Mouse (Mus musculus) forebrain, embryonic 16.5 days (tissue): Measurements from ENCODE around the gene Gtf3c2. TPM values are rescaled to one million over a fixed set of nuclear protein-coding genes. Genes with fewer than 3 reads are reported as not detected.
A peak's percentile ranks its signal among the peaks of the same experiment; 100 is the strongest.

Experiments used
- ATAC-seq: fragments of 200-750 bp; cut with Nextera tagmentation; 2 replicates; pipeline ENCODE4 v1.8.0; 2017; ENCODE audit warnings: mild to moderate bottlenecking, moderate library complexity
- H3K27ac ChIP-seq: fragments of 300-500 bp; sonication (generic); 2 replicates; pipeline ENCODE4 v1.5.1; 2014; ENCODE audit warnings: low read length, control low read depth
- H3K27me3 ChIP-seq: fragments of 300-500 bp; sonication (generic); replicated peaks from 2 replicates; pipeline ENCODE4 v1.6.1; 2014; ENCODE audit warnings: low read length; ENCODE audit not compliant: control insufficient read depth, insufficient read depth
- H3K36me3 ChIP-seq: fragments of 300-500 bp; sonication (generic); 2 replicates; pipeline ENCODE4 v1.6.1; 2014; ENCODE audit not compliant: control insufficient read depth, insufficient read depth
- H3K4me1 ChIP-seq: fragments of 300-500 bp; sonication (generic); replicated peaks from 2 replicates; pipeline ENCODE4 v1.6.1; 2014; ENCODE audit warnings: low read length; ENCODE audit not compliant: control insufficient read depth, insufficient read depth
- H3K4me2 ChIP-seq: fragments of 300-500 bp; sonication (generic); 2 replicates; pipeline ENCODE4 v1.6.1; 2014; ENCODE audit warnings: mild to moderate bottlenecking, low read length, control low read depth
- H3K4me3 ChIP-seq: fragments of 300-500 bp; sonication (generic); replicated peaks from 2 replicates; pipeline ENCODE4 v1.5.1; 2014; ENCODE audit warnings: mild to moderate bottlenecking, low read length, control low read depth
- H3K9ac ChIP-seq: fragments of 300-500 bp; sonication (generic); replicated peaks from 2 replicates; pipeline ENCODE4 v1.6.1; 2014; ENCODE audit warnings: low read depth, low read length, control low read depth
- H3K9me3 ChIP-seq: fragments of 300-500 bp; sonication (generic); 2 replicates; pipeline ENCODE4 v1.6.1; 2016; ENCODE audit warnings: low read length; ENCODE audit not compliant: control insufficient read depth
- WGBS: fragments of 180-500 bp; shearing (Covaris S2); extraction: QIAGEN DNeasy Blood & Tissue Kit; methylation state at CpG from one replicate; pipeline ENCODE4 v1.1.7; 2014; 5-methylcytosine and 5-hydroxymethylcytosine counted together
- polyA plus RNA-seq: library from polyadenylated mRNA; unstranded; fragments of >200 nt; fragmentation: Nextera tagmentation; extraction: Ambion mirVana; gene quantifications from 2 replicates; pipeline ENCODE4 v1.2.1, GENCODE M21; 2015

Gene Gtf3c2
- polyA plus RNA-seq, 1 experiment from 2014 or later = 79.4 TPM

- Histone ChIP-seq H3K9me3 (no peaks in the 10 kb centered on the region), H3K27ac (no peak overlapping the region), H3K4me2 (peak overlapping the region; percentile 51), H3K4me3 (peak overlapping the region; percentile 30), H3K27me3 (peaks cover 54% of the 10 kb centered on the region), H3K4me1 (peaks cover 18% of the 10 kb centered on the region), H3K9ac (no peak overlapping the region), H3K36me3 (no peaks in the 10 kb centered on the region)
- no peak for ATAC-seq
- 2% methylated on average over 33 of the region's 33 CpGs for WGBS
Measured at GRCm38 (mm10) chr5:31136730-31137424, 43.1 kb downstream of the Gtf3c2 start.

GRCm38 (mm10) chr5:31126050-31126449 lies 53.9 kb downstream of the Gtf3c2 start:
- Histone ChIP-seq H3K4me3 (no peak overlapping the region), H3K4me2 (no peak overlapping the region), H3K36me3 (no peaks in the 10 kb centered on the region), H3K4me1 (no peaks in the 10 kb centered on the region), H3K9me3 (no peaks in the 10 kb centered on the region), H3K27me3 (no peaks in the 10 kb centered on the region), H3K9ac (no peak overlapping the region), H3K27ac (no peak overlapping the region)
- ATAC-seq = no peak
- WGBS = 45% methylated on average over 5 of the region's 5 CpGs

- no peak for ATAC-seq
- Histone ChIP-seq H3K27me3 (no peaks in the 10 kb centered on the region), H3K36me3 (no peaks in the 10 kb centered on the region), H3K4me3 (no peak overlapping the region), H3K4me2 (no peak overlapping the region), H3K27ac (no peak overlapping the region), H3K9me3 (no peaks in the 10 kb centered on the region), H3K9ac (no peak overlapping the region), H3K4me1 (no peaks in the 10 kb centered on the region)
- WGBS = 39% methylated on average over 2 of the region's 2 CpGs
Measured at GRCm38 (mm10) chr5:31123481-31123880, 56.5 kb downstream of the Gtf3c2 start.

GRCm38 (mm10) chr5:31121111-31121510 lies 58.8 kb downstream of the Gtf3c2 start:
- no peaks in the 10 kb centered on the region for H3K9me3 ChIP-seq
- no peak overlapping the region for H3K9ac ChIP-seq
- H3K27ac ChIP-seq = no peak overlapping the region
- no peaks in the 10 kb centered on the region for H3K4me1 ChIP-seq
- ATAC-seq = no peak
- H3K27me3 ChIP-seq = no peaks in the 10 kb centered on the region
- 87% methylated on average over 8 of the region's 8 CpGs for WGBS
- no peak overlapping the region for H3K4me2 ChIP-seq
- no peaks in the 10 kb centered on the region for H3K36me3 ChIP-seq
- H3K4me3 ChIP-seq = no peak overlapping the region

GRCm38 (mm10) chr5:31116912-31117311 lies 63.0 kb downstream of the Gtf3c2 start:
- H3K4me2 ChIP-seq = no peak overlapping the region
- H3K36me3 ChIP-seq = no peaks in the 10 kb centered on the region
- H3K9ac ChIP-seq = no peak overlapping the region
- no peak overlapping the region for H3K4me3 ChIP-seq
- no peaks in the 10 kb centered on the region for H3K9me3 ChIP-seq
- no peak overlapping the region for H3K27ac ChIP-seq
- ATAC-seq = no peak
- H3K4me1 ChIP-seq = no peaks in the 10 kb centered on the region
- WGBS = 29% methylated on average over 10 of the region's 10 CpGs
- H3K27me3 ChIP-seq = no peaks in the 10 kb centered on the region

GRCm38 (mm10) chr5:31116354-31116753 lies 63.6 kb downstream of the Gtf3c2 start, which contains the start of gene Trim54:
Gene Trim54 (plus strand): TSS chr5:31116712.
- no peak within 1 kb of the TSS for H3K27ac ChIP-seq
- H3K4me1 ChIP-seq = no peaks in the 10 kb centered on the region
- no peaks in the 10 kb centered on the region for H3K27me3 ChIP-seq
- no peak within 1 kb of the TSS for H3K9ac ChIP-seq
- no peak for ATAC-seq
- H3K4me2 ChIP-seq = no peak within 1 kb of the TSS
- H3K9me3 ChIP-seq = no peaks in the 10 kb centered on the region
- no peak within 1 kb of the TSS for H3K4me3 ChIP-seq
- WGBS = 48% methylated on average over 3 of the region's 3 CpGs
- H3K36me3 ChIP-seq = no peaks in the 10 kb centered on the region

- Histone ChIP-seq H3K9me3 (no peaks in the 10 kb centered on the region), H3K4me3 (no peak overlapping the region), H3K27me3 (no peaks in the 10 kb centered on the region), H3K9ac (no peak overlapping the region), H3K27ac (no peak overlapping the region), H3K4me1 (no peaks in the 10 kb centered on the region), H3K36me3 (no peaks in the 10 kb centered on the region), H3K4me2 (no peak overlapping the region)
- no peak for ATAC-seq
- WGBS = 36% methylated on average over 7 of the region's 7 CpGs
Measured at GRCm38 (mm10) chr5:31110781-31111180, 69.2 kb downstream of the Gtf3c2 start.

- Histone ChIP-seq H3K4me2 (no peak within 1 kb of the TSS), H3K9me3 (no peaks in the 10 kb centered on the region), H3K4me3 (no peak within 1 kb of the TSS), H3K27ac (no peak within 1 kb of the TSS), H3K36me3 (no peaks in the 10 kb centered on the region), H3K27me3 (no peaks in the 10 kb centered on the region), H3K4me1 (no peaks in the 10 kb centered on the region), H3K9ac (no peak within 1 kb of the TSS)
- no peak for ATAC-seq
- 94% methylated on average over 18 of the region's 18 CpGs for WGBS
Measured at GRCm38 (mm10) chr5:31108000-31108490, 71.9 kb downstream of the Gtf3c2 start, which contains the start of gene Slc30a3. Gene Slc30a3 (minus strand): TSS chr5:31108237.
